In genomic region chr10:123401188-123401587, GRCm38 (mm10) we compare ENCODE assay signal across 26 mouse cellular contexts.
DNase-seq lines count a peak whose midpoint lies in the region; ATAC-seq and TF ChIP-seq lines count a peak whose summit lies in the region.
"Had no signal": no experiment of that assay in that cellular context is flagged by ENCODE, and none has a peak within 500 bp of the region (broad histone marks: within the 10 kb centered on the region; RNA-seq: fewer than 3 reads in every experiment).

No protein-coding gene starts in this region.

- ATAC-seq in hindbrain, embryonic 12.5 days (ENCODE audit: low FRiP score), result peak; percentile 43; the same call in 1 of the 2 replicates
- ATAC-seq in hindbrain, embryonic 13.5 days (ENCODE audit: low FRiP score), result no peak
- ATAC-seq in midbrain, embryonic 11.5 days (ENCODE audit: low FRiP score), result peak; percentile 39; the same call in 1 of the 2 replicates
- ATAC-seq in midbrain, postnatal 0 days (ENCODE audit: low FRiP score), result no peak
- ATAC-seq in embryonic facial prominence, embryonic 11.5 days (replicated peaks; ENCODE audit: insufficient number of reproducible peaks, low FRiP score, low TSS enrichment, low read depth), result peak; percentile 48; the same call in 1 of the 2 replicates
- 0 out of 2 replicates have a peak, but pooled peaks have one; percentile 29 for ATAC-seq in forebrain, embryonic 15.5 days (replicated peaks)
- ATAC-seq in lung, postnatal 0 days, result no peak
- ATAC-seq: inflammation-experienced regulatory T-cells, adult 6 months had no signal

- H3K4me3 ChIP-seq in hindbrain, embryonic 12.5 days, result no peak overlapping the region
- H3K4me3 ChIP-seq in hindbrain, embryonic 13.5 days, result no peak overlapping the region
- no peak overlapping the region for H3K4me3 ChIP-seq in midbrain, embryonic 11.5 days (ENCODE audit: low read depth, low read length)
- no peak overlapping the region for H3K4me3 ChIP-seq in midbrain, postnatal 0 days (ENCODE audit: low read depth, low read length)
- H3K4me3 ChIP-seq in embryonic facial prominence, embryonic 11.5 days (ENCODE audit: low read depth, low read length), result no peak overlapping the region
- H3K4me3 ChIP-seq in forebrain, embryonic 15.5 days, result no peak overlapping the region
- no peak overlapping the region for H3K4me3 ChIP-seq in lung, postnatal 0 days (ENCODE audit: low read depth, low read length)
- H3K4me3 ChIP-seq: embryonic facial prominence, embryonic 15.5 days; heart, embryonic 10.5 days; layer of hippocampus, adult 2 months; limb, embryonic 15.5 days had no signal

- intact Hi-C loops in left cerebral cortex, postnatal 25 days (cut with DNase I), result no loop called here

- no peaks in the 10 kb centered on the region; the same call in 1 of the 2 replicates for H3K9me3 ChIP-seq in hindbrain, embryonic 12.5 days (replicated peaks)
- 0 out of 2 replicates have a peak, but pooled peaks cover 7% of the 10 kb centered on the region for H3K9me3 ChIP-seq in hindbrain, embryonic 13.5 days
- H3K9me3 ChIP-seq in midbrain, embryonic 11.5 days (ENCODE audit: control insufficient read depth, low read length), result peaks cover 3% of the 10 kb centered on the region; the same call in 1 of the 2 replicates
- H3K9me3 ChIP-seq in midbrain, postnatal 0 days (ENCODE audit: low read length), result no peaks in the 10 kb centered on the region
- no peaks in the 10 kb centered on the region for H3K9me3 ChIP-seq in embryonic facial prominence, embryonic 11.5 days (replicated peaks; ENCODE audit: control insufficient read depth, low read length)
- H3K9me3 ChIP-seq in forebrain, embryonic 15.5 days, result no peaks in the 10 kb centered on the region
- no peaks in the 10 kb centered on the region for H3K9me3 ChIP-seq in lung, postnatal 0 days (ENCODE audit: low read length)
- H3K9me3 ChIP-seq: embryonic facial prominence, embryonic 15.5 days; heart, embryonic 10.5 days had no signal

- no peak overlapping the region for H3K9ac ChIP-seq in hindbrain, embryonic 12.5 days
- H3K9ac ChIP-seq in hindbrain, embryonic 13.5 days, result no peak overlapping the region
- H3K9ac ChIP-seq in midbrain, embryonic 11.5 days (ENCODE audit: low read length), result no peak overlapping the region
- no peak overlapping the region for H3K9ac ChIP-seq in midbrain, postnatal 0 days (replicated peaks; ENCODE audit: low read length, poor library complexity, severe bottlenecking)
- no peak overlapping the region for H3K9ac ChIP-seq in embryonic facial prominence, embryonic 11.5 days (replicated peaks; ENCODE audit: low read length)
- no peak overlapping the region for H3K9ac ChIP-seq in forebrain, embryonic 15.5 days (replicated peaks)
- H3K9ac ChIP-seq in lung, postnatal 0 days (replicated peaks; ENCODE audit: low read depth), result no peak overlapping the region
- H3K9ac ChIP-seq: embryonic facial prominence, embryonic 15.5 days; limb, embryonic 15.5 days; liver, embryonic 14.5 days; lung, embryonic 14.5 days had no signal

- peak; percentile 12 for DNase-seq in midbrain, embryonic 11.5 days (ENCODE audit: low spot score, missing footprints)
- DNase-seq in midbrain, postnatal 0 days (ENCODE audit: low spot score), result no peak
- DNase-seq in embryonic facial prominence, embryonic 11.5 days (ENCODE audit: low spot score), result no peak
- no peak for DNase-seq in lung, postnatal 0 days (ENCODE audit: low spot score)
- DNase-seq in left cerebral cortex, postnatal 25 days (ENCODE audit: low spot score in 2 of 2), result no peak
- DNase-seq: cerebellum, adult 11-12 months; cerebellum, postnatal 14 days; gastrocnemius, postnatal 10 days; heart, postnatal 4 days; kidney, adult 18-20 months; layer of hippocampus, postnatal 36 days; lung, embryonic 14.5 days; lung, postnatal 36 days; right cerebral cortex, postnatal 14 days; thymus, adult 2 months; thymus, postnatal 4 days had no signal

- no peak for TF ChIP-seq CTCF in midbrain, postnatal 0 days (IDR thresholded peaks at IDR 0.05)
- TF ChIP-seq CTCF in lung, postnatal 0 days (IDR thresholded peaks at IDR 0.05), result no peak

- no peak overlapping the region for H3K4me2 ChIP-seq in hindbrain, embryonic 12.5 days (replicated peaks)
- no peak overlapping the region for H3K4me2 ChIP-seq in hindbrain, embryonic 13.5 days
- H3K4me2 ChIP-seq in midbrain, embryonic 11.5 days, result no peak overlapping the region
- H3K4me2 ChIP-seq in midbrain, postnatal 0 days (ENCODE audit: low read depth, low read length, poor library complexity, severe bottlenecking), result no peak overlapping the region
- H3K4me2 ChIP-seq in embryonic facial prominence, embryonic 11.5 days (ENCODE audit: low read depth, low read length), result no peak overlapping the region
- H3K4me2 ChIP-seq in forebrain, embryonic 15.5 days (replicated peaks), result no peak overlapping the region
- no peak overlapping the region for H3K4me2 ChIP-seq in lung, postnatal 0 days (replicated peaks; ENCODE audit: low read depth, low read length)
- H3K4me2 ChIP-seq: embryonic facial prominence, embryonic 15.5 days; limb, embryonic 15.5 days; lung, embryonic 14.5 days had no signal

- H3K27ac ChIP-seq in hindbrain, embryonic 12.5 days, result no peak overlapping the region
- no peak overlapping the region for H3K27ac ChIP-seq in hindbrain, embryonic 13.5 days
- H3K27ac ChIP-seq in midbrain, embryonic 11.5 days (ENCODE audit: low read depth, low read length), result no peak overlapping the region
- no peak overlapping the region for H3K27ac ChIP-seq in midbrain, postnatal 0 days (ENCODE audit: low read depth, low read length)
- H3K27ac ChIP-seq in embryonic facial prominence, embryonic 11.5 days (replicated peaks; ENCODE audit: low read depth, low read length), result no peak overlapping the region
- H3K27ac ChIP-seq in forebrain, embryonic 15.5 days (replicated peaks), result no peak overlapping the region
- no peak overlapping the region for H3K27ac ChIP-seq in lung, postnatal 0 days (ENCODE audit: low read length)
- H3K27ac ChIP-seq: embryonic facial prominence, embryonic 15.5 days; heart, embryonic 10.5 days; layer of hippocampus, adult 2 months; limb, embryonic 15.5 days; liver, embryonic 14.5 days; stomach, postnatal 0 days had no signal

- H3K27me3 ChIP-seq in hindbrain, embryonic 12.5 days, result no peaks in the 10 kb centered on the region
- no peaks in the 10 kb centered on the region for H3K27me3 ChIP-seq in hindbrain, embryonic 13.5 days
- H3K27me3 ChIP-seq in midbrain, embryonic 11.5 days (ENCODE audit: control insufficient read depth, insufficient read depth, low read length), result no peaks in the 10 kb centered on the region
- no peaks in the 10 kb centered on the region for H3K27me3 ChIP-seq in midbrain, postnatal 0 days (ENCODE audit: insufficient read depth, low read length)
- H3K27me3 ChIP-seq in embryonic facial prominence, embryonic 11.5 days (ENCODE audit: control insufficient read depth, insufficient read depth, low read length), result no peaks in the 10 kb centered on the region
- H3K27me3 ChIP-seq in forebrain, embryonic 15.5 days, result no peaks in the 10 kb centered on the region
- H3K27me3 ChIP-seq in lung, postnatal 0 days (replicated peaks; ENCODE audit: insufficient read depth, low read length), result no peaks in the 10 kb centered on the region
- H3K27me3 ChIP-seq: embryonic facial prominence, embryonic 15.5 days; limb, embryonic 15.5 days had no signal

- 0 out of 2 replicates have a peak, but pooled peaks cover 2% of the 10 kb centered on the region for H3K4me1 ChIP-seq in hindbrain, embryonic 12.5 days
- H3K4me1 ChIP-seq in hindbrain, embryonic 13.5 days (replicated peaks), result 0 out of 2 replicates have a peak, but pooled peaks cover 3% of the 10 kb centered on the region
- 0 out of 2 replicates have a peak, but pooled peaks cover 2% of the 10 kb centered on the region for H3K4me1 ChIP-seq in midbrain, embryonic 11.5 days (ENCODE audit: control insufficient read depth, insufficient read depth, low read length)
- no peaks in the 10 kb centered on the region for H3K4me1 ChIP-seq in midbrain, postnatal 0 days (ENCODE audit: insufficient read depth, low read length)
- H3K4me1 ChIP-seq in embryonic facial prominence, embryonic 11.5 days (ENCODE audit: control insufficient read depth, insufficient read depth, low read length), result no peaks in the 10 kb centered on the region
- H3K4me1 ChIP-seq in forebrain, embryonic 15.5 days, result no peaks in the 10 kb centered on the region
- no peaks in the 10 kb centered on the region for H3K4me1 ChIP-seq in lung, postnatal 0 days (ENCODE audit: insufficient read depth, low read depth, low read length)
- H3K4me1 ChIP-seq: embryonic facial prominence, embryonic 15.5 days; heart, embryonic 10.5 days; limb, embryonic 15.5 days had no signal

- H3K36me3 ChIP-seq in hindbrain, embryonic 12.5 days, result no peaks in the 10 kb centered on the region
- no peaks in the 10 kb centered on the region for H3K36me3 ChIP-seq in hindbrain, embryonic 13.5 days
- no peaks in the 10 kb centered on the region for H3K36me3 ChIP-seq in midbrain, embryonic 11.5 days (ENCODE audit: control insufficient read depth, insufficient read depth, low read length)
- no peaks in the 10 kb centered on the region for H3K36me3 ChIP-seq in midbrain, postnatal 0 days (ENCODE audit: insufficient read depth, low read length)
- H3K36me3 ChIP-seq in embryonic facial prominence, embryonic 11.5 days (replicated peaks; ENCODE audit: control insufficient read depth, insufficient read depth, low read depth, low read length), result no peaks in the 10 kb centered on the region
- no peaks in the 10 kb centered on the region for H3K36me3 ChIP-seq in forebrain, embryonic 15.5 days
- no peaks in the 10 kb centered on the region for H3K36me3 ChIP-seq in lung, postnatal 0 days (ENCODE audit: insufficient read depth, low read length)
- H3K36me3 ChIP-seq: embryonic facial prominence, embryonic 15.5 days; heart, embryonic 10.5 days; limb, embryonic 15.5 days had no signal

- 87% methylated on average over 3 of the region's 3 CpGs for WGBS in hindbrain, embryonic 12.5 days
- whole genome bisulfite sequencing in hindbrain, embryonic 13.5 days, result 87% methylated on average over 3 of the region's 3 CpGs
- 92% methylated on average over 3 of the region's 3 CpGs for WGBS in midbrain, embryonic 11.5 days
- 92% methylated on average over 3 of the region's 3 CpGs for WGBS in midbrain, postnatal 0 days
- WGBS in embryonic facial prominence, embryonic 11.5 days, result 90% methylated on average over 3 of the region's 3 CpGs
- 90% methylated on average over 3 of the region's 3 CpGs for WGBS in forebrain, embryonic 15.5 days
- WGBS in lung, postnatal 0 days, result 88% methylated on average over 3 of the region's 3 CpGs

- no peak for TF ChIP-seq EP300 in lung, postnatal 0 days (IDR thresholded peaks at IDR 0.05)

Comparison
In these comparisons a context has a peak if more than half of its experiments do, and no peak if none do; other contexts are left out.
1. ATAC-seq: peak in hindbrain, embryonic 12.5 days (single experiment), midbrain, embryonic 11.5 days (single experiment), embryonic facial prominence, embryonic 11.5 days (single experiment) and forebrain, embryonic 15.5 days (single experiment); none in hindbrain, embryonic 13.5 days (single experiment), midbrain, postnatal 0 days (single experiment) and lung, postnatal 0 days (single experiment).